Mouse (Mus musculus) heart, adult 2 months (tissue): ENCODE measurements around the gene Alox15. TPM values are rescaled to one million over a fixed set of nuclear protein-coding genes. Genes with fewer than 3 reads are reported as not detected.
"Not testable (repeated sequence)": the region's sequence is repeated elsewhere in the genome, so short reads cannot be mapped to it uniquely, and the experiment has no call there.

Source experiments
- DNase-seq, 2 experiments: peaks; one replicate each; pipeline ENCODE4 v3.0.0; 2021
- H3K27ac ChIP-seq: fragments of 200-600 bp; 2 replicates; pipeline ENCODE4 v1.8.1; 2022
- H3K27me3 ChIP-seq: fragments of 200-500 bp; 2 replicates; pipeline ENCODE4 v1.6.1; 2012; ENCODE audit warnings: mild to moderate bottlenecking, low read length, inconsistent platforms, mixed read lengths; ENCODE audit not compliant: control insufficient read depth, insufficient read depth
- H3K36me3 ChIP-seq: fragments of 200-500 bp; 2 replicates; pipeline ENCODE4 v1.6.1; 2012; ENCODE audit warnings: low read length, inconsistent platforms; ENCODE audit not compliant: control insufficient read depth, insufficient read depth
- H3K4me1 ChIP-seq: fragments of 200-500 bp; 2 replicates; pipeline ENCODE4 v1.6.1; 2011; ENCODE audit warnings: low read length; ENCODE audit not compliant: control insufficient read depth, insufficient read depth
- H3K4me3 ChIP-seq: fragments of 200-600 bp; 2 replicates; pipeline ENCODE4 v1.8.1; 2022
- H3K79me2 ChIP-seq: fragments of 200-500 bp; replicated peaks from 2 replicates; pipeline ENCODE4 v1.6.1; 2012; ENCODE audit warnings: mild to moderate bottlenecking, inconsistent platforms, low read length, moderate library complexity, mixed read lengths; ENCODE audit not compliant: control insufficient read depth, insufficient read depth
- H3K9ac ChIP-seq: fragments of 200-500 bp; 2 replicates; pipeline ENCODE4 v1.6.1; 2012; ENCODE audit warnings: low read depth, mild to moderate bottlenecking, control low read depth, inconsistent platforms, low read length, mixed read lengths
- CTCF ChIP-seq: fragments of 200-600 bp; IDR thresholded peaks from 2 replicates; pipeline ENCODE4 v1.8.1; 2022; ENCODE audit warnings: antibody characterized with exemption, mild to moderate bottlenecking, moderate library complexity
- EP300 ChIP-seq: fragments of 200-500 bp; IDR thresholded peaks from 2 replicates; pipeline ENCODE4 v1.6.1; 2011; ENCODE audit warnings: low read depth, low read length, control low read depth; ENCODE audit not compliant: insufficient read depth
- POLR2A ChIP-seq: fragments of 200-500 bp; IDR thresholded peaks from 2 replicates; pipeline ENCODE4 v1.6.1; 2011; ENCODE audit warnings: mild to moderate bottlenecking, low read depth, low read length, control low read depth; ENCODE audit not compliant: insufficient read depth
- WGBS: fragments of 180-500 bp; shearing (Covaris S2); methylation state at CpG from one replicate; pipeline ENCODE4 v1.1.7; 2018; 5-methylcytosine and 5-hydroxymethylcytosine counted together
- intact Hi-C: fragments of 180-260 bp; cut with DNase I; formaldehyde crosslinking; loops from one replicate; pipeline ENCODE4 v1.15.1; 2025
- polyA plus RNA-seq: library from polyadenylated mRNA; depleted of rRNA; stranded (reverse); fragments of >200 nt; gene quantifications from 2 replicates; pipeline ENCODE4 v1.2.3, GENCODE M21; 2012
- total RNA-seq, 2 experiments: library from RNA; stranded (reverse); gene quantifications; 2 replicates each; pipeline ENCODE4 v1.2.3; 2021

Gene Alox15
- total and polyA plus RNA-seq, 3 experiments: 2.9 to 13.7 (median 5.5) TPM

- intact Hi-C loops: no loop called here
- WGBS: 67% methylated on average over 6 of the region's 6 CpGs
- Histone ChIP-seq H3K4me3 (no peak overlapping the region), H3K27me3 (0 out of 2 replicates have a peak, but pooled peaks cover 2% of the 10 kb centered on the region), H3K79me2 (no peaks in the 10 kb centered on the region), H3K9ac (no peak overlapping the region), H3K4me1 (no peaks in the 10 kb centered on the region), H3K27ac (no peak overlapping the region), H3K36me3 (no peaks in the 10 kb centered on the region)
- DNase-seq: no peak
- TF ChIP-seq EP300 (no peak), POLR2A (no peak), CTCF (no peak)
These were observed 24.2 kb upstream of the Alox15 start for GRCm38 (mm10) chr11:70376054-70376453.

GRCm38 (mm10) chr11:70374302-70374701, 22.5 kb upstream of the Alox15 start:
- 0 out of 2 replicates have a peak, but pooled peaks cover 2% of the 10 kb centered on the region for H3K27me3 ChIP-seq
- no peaks in the 10 kb centered on the region for H3K79me2 ChIP-seq
- TF ChIP-seq EP300: no peak
- no peak for TF ChIP-seq POLR2A
- TF ChIP-seq CTCF: no peak
- intact Hi-C loops: no loop called here
- H3K4me1 ChIP-seq: no peaks in the 10 kb centered on the region
- H3K27ac ChIP-seq: no peak overlapping the region
- H3K4me3 ChIP-seq: no peak overlapping the region
- peak in 1 of 2 experiments; percentile 29 for DNase-seq
- no peaks in the 10 kb centered on the region for H3K36me3 ChIP-seq
- no peak overlapping the region for H3K9ac ChIP-seq
- 48% methylated on average over 3 of the region's 3 CpGs for WGBS

- no peaks in the 10 kb centered on the region for H3K36me3 ChIP-seq
- TF ChIP-seq EP300 (no peak), POLR2A (no peak), CTCF (no peak)
- H3K4me1 ChIP-seq: no peaks in the 10 kb centered on the region
- no peak overlapping the region for H3K27ac ChIP-seq
- no peaks in the 10 kb centered on the region for H3K79me2 ChIP-seq
- intact Hi-C loops: no loop called here
- DNase-seq: no peak
- no peak overlapping the region for H3K4me3 ChIP-seq
- 77% methylated on average over 7 of the region's 7 CpGs for WGBS
- no peak overlapping the region for H3K9ac ChIP-seq
- 0 out of 2 replicates have a peak, but pooled peaks cover 2% of the 10 kb centered on the region for H3K27me3 ChIP-seq
These were observed 21.2 kb upstream of the Alox15 start for GRCm38 (mm10) chr11:70372849-70373557.

GRCm38 (mm10) chr11:70372396-70372795, 20.6 kb upstream of the Alox15 start:
- Histone ChIP-seq H3K36me3 (no peaks in the 10 kb centered on the region), H3K27me3 (0 out of 2 replicates have a peak, but pooled peaks cover 2% of the 10 kb centered on the region), H3K4me3 (no peak overlapping the region), H3K27ac (no peak overlapping the region), H3K79me2 (no peaks in the 10 kb centered on the region), H3K4me1 (no peaks in the 10 kb centered on the region), H3K9ac (no peak overlapping the region)
- no peak for DNase-seq
- TF ChIP-seq CTCF (no peak), POLR2A (no peak), EP300 (no peak)
- intact Hi-C loops: no loop called here

GRCm38 (mm10) chr11:70368626-70369025, 16.8 kb upstream of the Alox15 start:
- intact Hi-C loops, H3K4me3 ChIP-seq, H3K36me3 ChIP-seq, H3K27ac ChIP-seq, H3K27me3 ChIP-seq, H3K4me1 ChIP-seq, DNase-seq, H3K79me2 ChIP-seq, H3K9ac ChIP-seq: not testable (repeated sequence)
- WGBS: 63% methylated on average over 2 of the region's 2 CpGs

- 88% methylated on average over 6 of the region's 6 CpGs for WGBS
- H3K9ac ChIP-seq, H3K4me1 ChIP-seq, H3K79me2 ChIP-seq, H3K36me3 ChIP-seq, intact Hi-C loops, H3K4me3 ChIP-seq, H3K27ac ChIP-seq, H3K27me3 ChIP-seq, DNase-seq: not testable (repeated sequence)
These were observed 15.9 kb upstream of the Alox15 start for GRCm38 (mm10) chr11:70367701-70368100.
